Mouse (Mus musculus) cerebellum, adult 2 months (tissue): ENCODE data around the gene Gps1.

Experiments used
- CTCF ChIP-seq: fragments of 200-500 bp; IDR thresholded peaks from 2 replicates; pipeline ENCODE4 v1.5.1; 2011; ENCODE audit warnings: low read depth, mild to moderate bottlenecking, control low read depth, low read length, moderate library complexity, borderline replicate concordance; ENCODE audit not compliant: insufficient read depth
- POLR2A ChIP-seq: fragments of 200-500 bp; IDR thresholded peaks from 2 replicates; pipeline ENCODE4 v1.6.1; 2011; ENCODE audit warnings: low read length, control low read depth, borderline replicate concordance; ENCODE audit not compliant: insufficient read depth

DNA sequence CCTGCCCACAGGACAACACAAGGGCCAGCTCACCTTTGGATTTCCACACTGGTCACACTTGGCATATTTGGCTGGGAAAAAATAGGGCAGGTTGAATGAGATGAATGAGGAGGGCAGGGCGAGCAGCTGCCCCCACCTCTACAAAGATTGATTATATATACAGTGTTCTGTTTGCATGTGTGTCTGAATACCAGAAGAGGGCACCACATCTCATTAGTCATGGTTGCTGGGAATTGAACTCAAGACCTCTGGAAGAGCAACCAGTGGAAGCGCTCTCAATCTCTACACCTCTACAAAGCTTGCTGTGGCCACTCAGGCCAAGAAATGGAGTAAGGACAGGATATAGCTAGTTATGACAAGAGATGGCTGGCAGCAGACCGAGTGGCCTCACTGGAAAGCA lies 5.7 kb downstream of the Gps1 start:
- TF ChIP-seq POLR2A, result no peak
- TF ChIP-seq CTCF, result no peak
